Mouse (Mus musculus): ENCODE measurements around the gene Mettl7a2. TPM values are rescaled to one million over a fixed set of nuclear protein-coding genes. Genes with fewer than 3 reads are reported as not detected.
"Not testable (repeated sequence)": the region's sequence is repeated elsewhere in the genome, so short reads cannot be mapped to it uniquely, and the experiment has no call there.

Mettl7a2 gene
- polyA plus RNA-seq, 2 experiments, result 0.11 TPM; not detected in 1

GRCm38 (mm10) chr15:100307438-100308096, 45.4 kb upstream of the Mettl7a2 start:
- H3K9ac ChIP-seq (replicated peaks); H3K4me3 ChIP-seq (ENCODE audit: insufficient read depth in 1 of 2, low read depth in 2 of 2, low read length in 2 of 2); H3K36me3 ChIP-seq (replicated peaks; ENCODE audit: control insufficient read depth, insufficient read depth, low read depth); H3K9me3 ChIP-seq (ENCODE audit: control insufficient read depth, low read length); H3K27me3 ChIP-seq (ENCODE audit: control insufficient read depth, insufficient read depth, low read length); H3K27ac ChIP-seq; H3K4me2 ChIP-seq (ENCODE audit: low read depth): not testable (repeated sequence)
- peak; percentile 40; the same call in 1 of the 2 replicates for ATAC-seq (ENCODE audit: insufficient read depth)
- DNase-seq (ENCODE audit: low read depth in 3 of 3, low spot score in 3 of 3), result peak; percentile 43 to 53 (median 47)
- WGBS (ENCODE audit: insufficient replicate concordance), result 25% methylated on average over 11 of the region's 11 CpGs
- peaks cover 8 to 16% of the 10 kb centered on the region in 2 experiments for H3K4me1 ChIP-seq (replicated peaks; ENCODE audit: control insufficient read depth in 2 of 2, insufficient read depth in 2 of 2, low read length in 1 of 2)
- TF ChIP-seq CTCF (IDR thresholded peaks at IDR 0.05; ENCODE audit: low read depth), result peak; percentile 78

GRCm38 (mm10) chr15:100312346-100312745, 40.7 kb upstream of the Mettl7a2 start:
- H3K9ac ChIP-seq (replicated peaks), result no peak overlapping the region; the same call in 1 of the 2 replicates
- 18% methylated on average over 2 of the region's 2 CpGs for WGBS (ENCODE audit: insufficient replicate concordance)
- no peak overlapping the region for H3K4me3 ChIP-seq (ENCODE audit: insufficient read depth in 1 of 2, low read depth in 2 of 2, low read length in 2 of 2)
- no peak overlapping the region for H3K4me2 ChIP-seq (ENCODE audit: low read depth)
- no peaks in the 10 kb centered on the region for H3K9me3 ChIP-seq (ENCODE audit: control insufficient read depth, low read length)
- no peak overlapping the region for H3K27ac ChIP-seq
- no peaks in the 10 kb centered on the region for H3K27me3 ChIP-seq (ENCODE audit: control insufficient read depth, insufficient read depth, low read length)
- peaks cover 0 to 1% of the 10 kb centered on the region in 2 experiments; a peak in 1 of 4 replicates for H3K4me1 ChIP-seq (replicated peaks; ENCODE audit: control insufficient read depth in 2 of 2, insufficient read depth in 2 of 2, low read length in 1 of 2)
- H3K36me3 ChIP-seq (replicated peaks; ENCODE audit: control insufficient read depth, insufficient read depth, low read depth), result no peaks in the 10 kb centered on the region
- ATAC-seq (ENCODE audit: insufficient read depth) (no peak), DNase-seq (ENCODE audit: low read depth in 3 of 3, low spot score in 3 of 3) (no peak)
- TF ChIP-seq EP300 (IDR thresholded peaks at IDR 0.05; ENCODE audit: low read depth), result no peak
- TF ChIP-seq CTCF (IDR thresholded peaks at IDR 0.05; ENCODE audit: low read depth), result no peak

- no peak for ATAC-seq (ENCODE audit: insufficient read depth)
- WGBS (ENCODE audit: insufficient replicate concordance), result 85% methylated on average over 5 of the region's 5 CpGs
Measured at GRCm38 (mm10) chr15:100314448-100315145, 38.4 kb upstream of the Mettl7a2 start.

GRCm38 (mm10) chr15:100318014-100318671, 34.9 kb upstream of the Mettl7a2 start:
- DNase-seq (ENCODE audit: low read depth in 3 of 3, low spot score in 3 of 3); H3K4me1 ChIP-seq (replicated peaks; ENCODE audit: control insufficient read depth in 2 of 2, insufficient read depth in 2 of 2, low read length in 1 of 2): not testable (repeated sequence)

More at GRCm38 (mm10) chr15:100314448-100315145, 38.4 kb upstream of the Mettl7a2 start:
- H3K4me2 ChIP-seq (ENCODE audit: low read depth), result no peak overlapping the region
- H3K9me3 ChIP-seq (ENCODE audit: control insufficient read depth, low read length), result no peaks in the 10 kb centered on the region
- no peaks in the 10 kb centered on the region for H3K36me3 ChIP-seq (replicated peaks; ENCODE audit: control insufficient read depth, insufficient read depth, low read depth)
- H3K4me1 ChIP-seq (replicated peaks; ENCODE audit: control insufficient read depth in 2 of 2, insufficient read depth in 2 of 2, low read length in 1 of 2), result peaks cover 0 to 7% of the 10 kb centered on the region in 2 experiments; a peak in 2 of 4 replicates
- H3K4me3 ChIP-seq (ENCODE audit: insufficient read depth in 1 of 2, low read depth in 2 of 2, low read length in 2 of 2), result no peak overlapping the region
- H3K27me3 ChIP-seq (ENCODE audit: control insufficient read depth, insufficient read depth, low read length), result no peaks in the 10 kb centered on the region
- no peak for DNase-seq (ENCODE audit: low read depth in 3 of 3, low spot score in 3 of 3)
- H3K27ac ChIP-seq, result no peak overlapping the region
- TF ChIP-seq EP300 (IDR thresholded peaks at IDR 0.05; ENCODE audit: low read depth), result no peak
- TF ChIP-seq CTCF (IDR thresholded peaks at IDR 0.05; ENCODE audit: low read depth), result no peak
- H3K9ac ChIP-seq (replicated peaks), result no peak overlapping the region

GRCm38 (mm10) chr15:100319884-100320283, 33.1 kb upstream of the Mettl7a2 start:
- no peak overlapping the region for H3K27ac ChIP-seq
- TF ChIP-seq EP300 (IDR thresholded peaks at IDR 0.05; ENCODE audit: low read depth) (no peak), CTCF (IDR thresholded peaks at IDR 0.05; ENCODE audit: low read depth) (no peak)
- H3K36me3 ChIP-seq (replicated peaks; ENCODE audit: control insufficient read depth, insufficient read depth, low read depth), result no peaks in the 10 kb centered on the region
- H3K4me3 ChIP-seq (ENCODE audit: insufficient read depth in 1 of 2, low read depth in 2 of 2, low read length in 2 of 2), result no peak overlapping the region
- WGBS (ENCODE audit: insufficient replicate concordance), result 48% methylated on average over 1 of the region's 1 CpGs
- peaks cover 0 to 11% of the 10 kb centered on the region in 2 experiments; a peak in 2 of 4 replicates for H3K4me1 ChIP-seq (replicated peaks; ENCODE audit: control insufficient read depth in 2 of 2, insufficient read depth in 2 of 2, low read length in 1 of 2)
- no peak for DNase-seq (ENCODE audit: low read depth in 3 of 3, low spot score in 3 of 3)
- no peak overlapping the region for H3K9ac ChIP-seq (replicated peaks)
- ATAC-seq (ENCODE audit: insufficient read depth), result no peak
- no peak overlapping the region for H3K4me2 ChIP-seq (ENCODE audit: low read depth)
- H3K27me3 ChIP-seq (ENCODE audit: control insufficient read depth, insufficient read depth, low read length), result no peaks in the 10 kb centered on the region
- H3K9me3 ChIP-seq (ENCODE audit: control insufficient read depth, low read length), result no peaks in the 10 kb centered on the region

More at GRCm38 (mm10) chr15:100318014-100318671, 34.9 kb upstream of the Mettl7a2 start:
- not testable (repeated sequence) for H3K4me2 ChIP-seq (ENCODE audit: low read depth); H3K36me3 ChIP-seq (replicated peaks; ENCODE audit: control insufficient read depth, insufficient read depth, low read depth); H3K4me3 ChIP-seq (ENCODE audit: insufficient read depth in 1 of 2, low read depth in 2 of 2, low read length in 2 of 2); ATAC-seq (ENCODE audit: insufficient read depth); H3K27me3 ChIP-seq (ENCODE audit: control insufficient read depth, insufficient read depth, low read length); H3K9ac ChIP-seq (replicated peaks); H3K9me3 ChIP-seq (ENCODE audit: control insufficient read depth, low read length); H3K27ac ChIP-seq
- 60% methylated on average over 4 of the region's 4 CpGs for WGBS (ENCODE audit: insufficient replicate concordance)

All from liver, embryonic 14.5 days (tissue).